In genomic region chr5:136420342-136420741, GRCm38 (mm10) we compare ENCODE assay signal across 16 mouse cellular contexts.
"Had no signal": no experiment of that assay in that cellular context is flagged by ENCODE, and none has a peak within 500 bp of the region (broad histone marks: within the 10 kb centered on the region; RNA-seq: fewer than 3 reads in every experiment).

No protein-coding gene starts in this region.

- H3K27ac ChIP-seq: neural tube, embryonic 13.5 days; neural tube, embryonic 15.5 days; stomach, embryonic 15.5 days; stomach, postnatal 0 days had no signal

- H3K4me1 ChIP-seq: stomach, embryonic 15.5 days had no signal

- H3K27me3 ChIP-seq: neural tube, embryonic 13.5 days; neural tube, embryonic 15.5 days; stomach, embryonic 15.5 days had no signal

- H3K4me3 ChIP-seq: neural tube, embryonic 13.5 days; neural tube, embryonic 15.5 days; stomach, embryonic 15.5 days had no signal

- H3K4me2 ChIP-seq: neural tube, embryonic 13.5 days; neural tube, embryonic 15.5 days; stomach, embryonic 15.5 days had no signal

- H3K9me3 ChIP-seq: neural tube, embryonic 13.5 days; neural tube, embryonic 15.5 days; stomach, embryonic 15.5 days had no signal

- H3K9ac ChIP-seq: neural tube, embryonic 13.5 days; neural tube, embryonic 15.5 days; stomach, embryonic 15.5 days had no signal

- H3K36me3 ChIP-seq: neural tube, embryonic 13.5 days; neural tube, embryonic 15.5 days; stomach, embryonic 15.5 days had no signal

- DNase-seq: retina, postnatal 1 day; right cerebral cortex, adult 18-20 months; right cerebral cortex, postnatal 14 days; right cerebral cortex, postnatal 25 days; right cerebral cortex, postnatal 4 days; spleen, adult 18-20 months; thymus, adult 18-20 months; thymus, adult 2 months; thymus, postnatal 14 days; thymus, postnatal 25 days; thymus, postnatal 36 days; thymus, postnatal 4 days had no signal
